Mouse (Mus musculus) hindbrain, postnatal 0 days (tissue): ENCODE data around the gene Map9. TPM values are rescaled to one million over a fixed set of nuclear protein-coding genes. Genes with fewer than 3 reads are reported as not detected.
"Not testable (repeated sequence)": the region's sequence is repeated elsewhere in the genome, so short reads cannot be mapped to it uniquely, and the experiment has no call there.

Experiments
- ATAC-seq: fragments of 200-750 bp; cut with Nextera tagmentation; 2 replicates; pipeline ENCODE4 v1.8.0; 2017; ENCODE audit warnings: mild to moderate bottlenecking, moderate TSS enrichment, moderate library complexity
- DNase-seq: peaks from one replicate; pipeline ENCODE4 v3.0.0-alpha.2; 2015; ENCODE audit warnings: low spot score
- H3K27ac ChIP-seq: fragments of 300-500 bp; sonication (generic); 2 replicates; pipeline ENCODE4 v1.5.1; 2014; ENCODE audit warnings: mild to moderate bottlenecking
- H3K27me3 ChIP-seq: fragments of 300-500 bp; sonication (generic); 2 replicates; pipeline ENCODE4 v1.6.1; 2014; ENCODE audit warnings: low read length, mixed read lengths; ENCODE audit not compliant: insufficient read depth
- H3K36me3 ChIP-seq: fragments of 300-500 bp; sonication (generic); 2 replicates; pipeline ENCODE4 v1.6.1; 2014; ENCODE audit warnings: low read length, mixed read lengths; ENCODE audit not compliant: insufficient read depth
- H3K4me1 ChIP-seq: fragments of 300-500 bp; sonication (generic); 2 replicates; pipeline ENCODE4 v1.6.1; 2014; ENCODE audit warnings: antibody characterized with exemption, low read length, mixed read lengths; ENCODE audit not compliant: insufficient read depth
- H3K4me2 ChIP-seq: fragments of 300-500 bp; sonication (generic); 2 replicates; pipeline ENCODE4 v1.6.1; 2014; ENCODE audit warnings: low read depth, mild to moderate bottlenecking, low read length, moderate library complexity, mixed read lengths
- H3K4me3 ChIP-seq: fragments of 300-500 bp; sonication (generic); 2 replicates; pipeline ENCODE4 v1.5.1; 2014; ENCODE audit warnings: low read length
- H3K9ac ChIP-seq: fragments of 300-500 bp; sonication (generic); replicated peaks from 2 replicates; pipeline ENCODE4 v1.6.1; 2014; ENCODE audit warnings: mild to moderate bottlenecking, low read length, moderate library complexity, mixed read lengths
- H3K9me3 ChIP-seq: fragments of 300-500 bp; sonication (generic); 2 replicates; pipeline ENCODE4 v1.6.1; 2016; ENCODE audit warnings: low read length, mixed read lengths
- CTCF ChIP-seq: IDR thresholded peaks from 2 replicates; pipeline ENCODE4 v1.5.1; 2016; ENCODE audit warnings: antibody characterized with exemption, control low read depth, low read depth
- WGBS: fragments of 180-500 bp; shearing (Covaris S2); extraction: QIAGEN DNeasy Blood & Tissue Kit; methylation state at CpG from one replicate; pipeline ENCODE4 v1.1.7; 2014; 5-methylcytosine and 5-hydroxymethylcytosine counted together
- polyA plus RNA-seq: library from polyadenylated mRNA; unstranded; fragments of >200 nt; fragmentation: Nextera tagmentation; extraction: Ambion mirVana; gene quantifications from 2 replicates; pipeline ENCODE4 v1.2.1, GENCODE M21; 2015
- total RNA-seq: library from RNA; depleted of rRNA; stranded (reverse); fragments of >200 nt; gene quantifications from 2 replicates; pipeline ENCODE4 v1.2.3, GENCODE M21; 2014; rRNA removed

Gene Map9
- total and polyA plus RNA-seq, 2 experiments from 2014 or later, result 47.8 to 118 TPM

GRCm38 (mm10) chr3:82406336-82406735, 48.5 kb downstream of the Map9 start:
- ATAC-seq, result peak; percentile 94
- H3K4me2 ChIP-seq, result no peak overlapping the region; the same call in 1 of the 2 replicates
- H3K27ac ChIP-seq, result peak overlapping the region; percentile 54; the same call in 1 of the 2 replicates
- no peak for TF ChIP-seq CTCF
- no peaks in the 10 kb centered on the region for H3K36me3 ChIP-seq
- WGBS, result 48% methylated on average over 3 of the region's 3 CpGs
- peak; percentile 87 for DNase-seq
- no peaks in the 10 kb centered on the region for H3K4me1 ChIP-seq
- no peak overlapping the region for H3K9ac ChIP-seq
- no peaks in the 10 kb centered on the region for H3K9me3 ChIP-seq
- no peaks in the 10 kb centered on the region for H3K27me3 ChIP-seq
- H3K4me3 ChIP-seq, result no peak overlapping the region

GRCm38 (mm10) chr3:82407432-82407831, 49.6 kb downstream of the Map9 start:
- ATAC-seq, result 0 out of 2 replicates have a peak, but pooled peaks have one; percentile 48
- Histone ChIP-seq H3K27ac (no peak overlapping the region), H3K36me3 (no peaks in the 10 kb centered on the region), H3K9ac (no peak overlapping the region), H3K4me1 (no peaks in the 10 kb centered on the region), H3K9me3 (no peaks in the 10 kb centered on the region), H3K27me3 (no peaks in the 10 kb centered on the region), H3K4me2 (no peak overlapping the region), H3K4me3 (no peak overlapping the region)
- WGBS, result 41% methylated on average over 2 of the region's 2 CpGs
- TF ChIP-seq CTCF, result peak; percentile 83
- DNase-seq, result peak; percentile 72

DNA sequence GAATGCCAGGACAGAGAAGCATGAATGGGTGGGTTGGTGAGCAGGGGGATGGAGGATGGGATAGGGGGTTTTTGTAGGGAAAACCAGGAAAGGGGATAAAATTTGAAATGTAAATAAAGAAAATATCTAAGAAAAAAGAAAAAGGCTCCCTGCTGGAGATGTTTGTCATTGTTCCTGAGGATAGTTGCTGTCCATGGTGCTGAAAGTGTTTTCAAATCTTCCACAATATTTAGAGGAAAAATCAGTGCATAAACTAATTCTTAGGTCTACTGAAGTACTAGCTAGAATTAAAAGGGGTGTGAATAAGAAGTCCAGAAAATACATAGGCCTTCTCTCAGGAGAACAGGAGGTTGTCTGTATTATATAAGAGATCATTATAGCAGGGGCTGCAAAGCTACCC, 54.6 kb downstream of the Map9 start:
- no peaks in the 10 kb centered on the region for H3K36me3 ChIP-seq
- no peak overlapping the region for H3K4me2 ChIP-seq
- no peaks in the 10 kb centered on the region for H3K9me3 ChIP-seq
- no peak for TF ChIP-seq CTCF
- DNase-seq (no peak), ATAC-seq (no peak)
- H3K27ac ChIP-seq, result no peak overlapping the region
- no peaks in the 10 kb centered on the region for H3K27me3 ChIP-seq
- H3K9ac ChIP-seq, result no peak overlapping the region
- H3K4me3 ChIP-seq, result no peak overlapping the region
- no peaks in the 10 kb centered on the region for H3K4me1 ChIP-seq

GRCm38 (mm10) chr3:82417958-82418357, 60.1 kb downstream of the Map9 start:
- Histone ChIP-seq H3K9ac (no peak overlapping the region), H3K4me2 (no peak overlapping the region), H3K27ac (no peak overlapping the region), H3K36me3 (no peaks in the 10 kb centered on the region), H3K9me3 (no peaks in the 10 kb centered on the region), H3K27me3 (no peaks in the 10 kb centered on the region), H3K4me3 (no peak overlapping the region), H3K4me1 (no peaks in the 10 kb centered on the region)
- no peak for DNase-seq
- WGBS, result 85% methylated on average over 3 of the region's 3 CpGs
- no peak for ATAC-seq
- no peak for TF ChIP-seq CTCF

GRCm38 (mm10) chr3:82435351-82435750, 77.5 kb downstream of the Map9 start:
- Histone ChIP-seq H3K36me3 (no peaks in the 10 kb centered on the region), H3K9me3 (no peaks in the 10 kb centered on the region), H3K4me2 (no peak overlapping the region), H3K27me3 (no peaks in the 10 kb centered on the region), H3K9ac (no peak overlapping the region), H3K27ac (no peak overlapping the region), H3K4me1 (no peaks in the 10 kb centered on the region), H3K4me3 (no peak overlapping the region)
- TF ChIP-seq CTCF, result no peak
- DNase-seq, result no peak
- ATAC-seq, result no peak
- WGBS, result 84% methylated on average over 8 of the region's 8 CpGs

- ATAC-seq, result peak; percentile 45; the same call in 1 of the 2 replicates
- H3K36me3 ChIP-seq, result no peaks in the 10 kb centered on the region
- H3K4me3 ChIP-seq, result no peak overlapping the region
- no peaks in the 10 kb centered on the region for H3K27me3 ChIP-seq
- H3K9me3 ChIP-seq, result no peaks in the 10 kb centered on the region
- DNase-seq, result peak; percentile 21
- no peak overlapping the region for H3K27ac ChIP-seq
- TF ChIP-seq CTCF, result no peak
- 48% methylated on average over 3 of the region's 3 CpGs for WGBS
- H3K9ac ChIP-seq, result no peak overlapping the region
- no peak overlapping the region for H3K4me2 ChIP-seq
- no peaks in the 10 kb centered on the region for H3K4me1 ChIP-seq
Observed at GRCm38 (mm10) chr3:82440976-82441375, 83.1 kb downstream of the Map9 start.

GRCm38 (mm10) chr3:82441601-82442000, 83.8 kb downstream of the Map9 start:
- not testable (repeated sequence) for H3K4me3 ChIP-seq, H3K27me3 ChIP-seq, ATAC-seq

More at GRCm38 (mm10) chr3:82441601-82442000, 83.8 kb downstream of the Map9 start:
- H3K27ac ChIP-seq, H3K9me3 ChIP-seq, H3K4me1 ChIP-seq, H3K9ac ChIP-seq, H3K36me3 ChIP-seq, H3K4me2 ChIP-seq, DNase-seq: not testable (repeated sequence)

Other genes starting within 250 kb of the Map9 start
- 43.4 and 46.7 TPM in 2 replicates for gene Gucy1a1, start 212.3 kb upstream of the Map9 start, total RNA-seq
- 27.2 and 27.6 TPM in 2 replicates for gene Gucy1a1, start 212.3 kb upstream of the Map9 start, polyA plus RNA-seq
- 4.3 and 9.1 TPM in 2 replicates for gene Npy2r, start 190.0 kb downstream of the Map9 start, total RNA-seq
- 3.4 TPM in 2 replicates for gene Npy2r, start 190.0 kb downstream of the Map9 start, polyA plus RNA-seq